In genomic region chr12:80231317-80231716, GRCm38 (mm10) we compare ENCODE assay signal across 8 mouse cellular contexts. TPM values are rescaled to one million over a fixed set of nuclear protein-coding genes. Genes with fewer than 3 reads are reported as not detected.
DNase-seq lines count a peak whose midpoint lies in the region; ATAC-seq and TF ChIP-seq lines count a peak whose summit lies in the region.

No protein-coding gene starts in this region.

- no peaks in the 10 kb centered on the region for H3K9me3 ChIP-seq in liver, embryonic 15.5 days (replicated peaks)

- DNase-seq in heart, adult 11 months, result peak; percentile 95
- no peak for DNase-seq in heart, postnatal 25 days (ENCODE audit: low spot score)
- DNase-seq in heart, postnatal 14 days, result peak; percentile 36 to 51
- no peak for DNase-seq in adrenal gland, postnatal 14 days
- no peak for DNase-seq in urinary bladder, postnatal 36 days (ENCODE audit: low spot score in 2 of 2)
- no peak for DNase-seq in urinary bladder, postnatal 10 days (ENCODE audit: low spot score)

- peaks cover 16% of the 10 kb centered on the region for H3K4me1 ChIP-seq in bone marrow, adult 2 months (ENCODE audit: control insufficient read depth, insufficient read depth, low read length)
- peaks cover 59% of the 10 kb centered on the region for H3K4me1 ChIP-seq in liver, embryonic 15.5 days (replicated peaks)

- ATAC-seq in liver, embryonic 15.5 days (ENCODE audit: insufficient read depth), result no peak

- intact Hi-C loops in heart, postnatal 25 days (cut with DNase I), result loop anchor here (2.0 kb wide), 2 partner anchors 15 to 27 kb away; no protein-coding TSS in a partner anchor
- intact Hi-C loops in heart, postnatal 14 days (cut with DNase I), result loop anchor here (2.0 kb wide), 1 partner anchor 29 kb away; the partner anchor contains the start of gene Actn1

- 5% methylated on average over 5 of the region's 5 CpGs for WGBS in bone marrow, adult 2 months
- 12% methylated on average over 5 of the region's 5 CpGs for WGBS in liver, embryonic 15.5 days (ENCODE audit: insufficient replicate concordance)

- H3K9ac ChIP-seq in liver, embryonic 15.5 days, result no peak overlapping the region

- H3K27ac ChIP-seq in bone marrow, adult 2 months (ENCODE audit: control insufficient read depth, insufficient read depth, low read depth, low read length, poor library complexity), result peak overlapping the region; percentile 76
- H3K27ac ChIP-seq in liver, embryonic 15.5 days (replicated peaks), result peak overlapping the region; percentile 81

- no peak for TF ChIP-seq POLR2A in bone marrow, adult 2 months (IDR thresholded peaks at IDR 0.05; ENCODE audit: borderline replicate concordance, control insufficient read depth, low read depth, low read length)

- no peaks in the 10 kb centered on the region for H3K36me3 ChIP-seq in liver, embryonic 15.5 days (replicated peaks)

- TF ChIP-seq CTCF in bone marrow, adult 2 months (IDR thresholded peaks at IDR 0.05; ENCODE audit: control insufficient read depth, insufficient read depth, low read length), result no peak

- H3K27me3 ChIP-seq in liver, embryonic 15.5 days, result no peaks in the 10 kb centered on the region

- H3K4me2 ChIP-seq in liver, embryonic 15.5 days, result 0 out of 2 replicates have a peak overlapping the region, but pooled peaks have one; percentile 6

- H3K4me3 ChIP-seq in bone marrow, adult 2 months (replicated peaks; ENCODE audit: control insufficient read depth, low read depth, low read length), result no peak overlapping the region
- H3K4me3 ChIP-seq in liver, embryonic 15.5 days (replicated peaks), result no peak overlapping the region

RNA-seq across cellular contexts. Expression of gene Actn1, which starts 28.9 kb away (rescaled TPM):
- total RNA-seq in heart, postnatal 25 days (2021), result 10 to 100 TPM; 33.9 to 38.3 TPM
- polyA plus RNA-seq in bone marrow, adult 2 months (2011; ENCODE audit: insufficient read depth, insufficient read length, low replicate concordance, missing spikeins), result 29.7 and 70.6 TPM in 2 replicates
- total RNA-seq in heart, postnatal 14 days (2021), result 10 to 100 TPM; 49.7 to 51.0 TPM
- 7.9 and 9.4 TPM in 2 replicates for polyA plus RNA-seq in liver, embryonic 15.5 days (2015; fragmentation: Nextera tagmentation; extraction: Ambion mirVana)
- total RNA-seq in adrenal gland, postnatal 14 days (2021), result 35.8 and 54.6 TPM in 2 replicates

Comparison
In these comparisons a context has a peak if more than half of its experiments do, and no peak if none do; other contexts are left out.
1. DNase-seq: peak in heart, adult 11 months (single experiment) and heart, postnatal 14 days (2 of 2); none in heart, postnatal 25 days (single experiment), adrenal gland, postnatal 14 days (single experiment), urinary bladder, postnatal 36 days (0 of 2) and urinary bladder, postnatal 10 days (single experiment).